23 mouse cellular contexts compared by ENCODE assay signal in the genomic region with DNA sequence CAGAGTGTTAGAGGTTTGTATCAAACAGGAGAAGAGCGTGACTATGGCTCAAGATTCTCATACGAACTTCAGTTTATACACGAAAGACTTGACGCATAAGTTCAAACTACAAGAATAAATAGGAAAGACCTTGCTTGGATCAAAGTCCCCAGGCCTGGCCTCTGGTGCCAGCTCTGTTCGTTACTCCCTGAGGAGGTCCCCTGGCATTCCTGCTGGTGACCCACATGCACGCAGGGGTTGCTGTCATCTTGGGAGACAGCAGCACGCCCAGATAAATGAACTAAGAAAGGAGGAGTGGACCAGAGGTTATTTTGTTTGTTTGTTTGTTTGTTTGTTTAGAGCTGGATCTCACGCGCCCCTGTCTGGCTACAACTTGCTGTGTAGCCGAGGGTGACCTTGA. TPM values are rescaled to one million over a fixed set of nuclear protein-coding genes. Genes with fewer than 3 reads are reported as not detected.
DNase-seq lines count a peak whose midpoint lies in the region; ATAC-seq lines count a peak whose summit lies in the region.
"Had no signal": no experiment of that assay in that cellular context is flagged by ENCODE, and none has a peak within 500 bp of the region (broad histone marks: within the 10 kb centered on the region; RNA-seq: fewer than 3 reads in every experiment).

No protein-coding gene starts in this region.

- H3K4me3 ChIP-seq in brown adipose tissue, adult 24 weeks (ENCODE audit: insufficient read depth, low read depth, low read length) = no peak overlapping the region
- H3K4me3 ChIP-seq: embryonic facial prominence, embryonic 10.5 days; embryonic facial prominence, embryonic 12.5 days; forebrain, embryonic 13.5 days; forebrain, embryonic 15.5 days had no signal

- H3K27ac ChIP-seq in brown adipose tissue, adult 24 weeks (replicated peaks; ENCODE audit: low read depth, low read length) = peak overlapping the region; percentile 2
- H3K27ac ChIP-seq: embryonic facial prominence, embryonic 10.5 days; embryonic facial prominence, embryonic 12.5 days; forebrain, embryonic 13.5 days; forebrain, embryonic 15.5 days had no signal

- peak; percentile 57 for DNase-seq in adrenal gland, postnatal 10 days
- DNase-seq in adrenal gland, adult 2 months = no peak
- DNase-seq in ES-CJ7 (ENCODE audit: low read depth, low spot score) = peak; percentile 4
- peak; percentile 36 for DNase-seq in R1 (ENCODE audit: low read depth, low spot score)
- DNase-seq in layer of hippocampus, adult 9-11 months = no peak
- DNase-seq: adrenal gland, postnatal 36 days; B cell, adult 2 months; cerebellum, adult 11 months; cerebellum, adult 18-20 months; cerebellum, adult 9-10 months; cerebellum, postnatal 10 days; cerebellum, postnatal 25 days; forebrain, postnatal 0 days had no signal

- peaks cover 5% of the 10 kb centered on the region; the same call in 1 of the 2 replicates for H3K4me1 ChIP-seq in brown adipose tissue, adult 24 weeks (ENCODE audit: control insufficient read depth, insufficient read depth, insufficient read length, low read length)
- H3K4me1 ChIP-seq: embryonic facial prominence, embryonic 10.5 days; embryonic facial prominence, embryonic 12.5 days; forebrain, embryonic 13.5 days; forebrain, embryonic 15.5 days had no signal

- ATAC-seq in megakaryocyte, adult 5-6 weeks (ENCODE audit: poor library complexity, severe bottlenecking) = no peak
- ATAC-seq: activated CD4-positive, CD25-positive, alpha-beta regulatory T cell, adult 4 months; CD4-positive, CD25-positive, alpha-beta regulatory T cell, adult 4 months; forebrain, embryonic 13.5 days; forebrain, embryonic 15.5 days; forebrain, postnatal 0 days; Patski had no signal

RNA-seq across cellular contexts. Expression of gene Pxdn, which starts 48.8 kb away (rescaled TPM):
- 100 to 1,000 TPM in 1 of 2 experiments, 10 to 100 TPM in 1; 92.0 to 121 TPM for total RNA-seq in adrenal gland, postnatal 10 days (2021)
- total RNA-seq in adrenal gland, adult 2 months (2021) = 10 to 100 TPM; 50.3 to 59.2 TPM
- polyA plus RNA-seq in adrenal gland, adult 2 months (2012; rRNA removed) = 75.0 and 85.7 TPM in 2 replicates
- 21.5 and 26.4 TPM in 2 replicates for polyA plus RNA-seq in brown adipose tissue, adult 24 weeks (2012; ENCODE audit: insufficient read depth, insufficient read length, missing spikeins)
- total RNA-seq in megakaryocyte, adult 5-6 weeks (2015) = not detected in 2 replicates
- total RNA-seq in megakaryocyte, adult 5-6 weeks (2017) = not detected in 2 replicates
- polyA plus RNA-seq: activated CD4-positive, CD25-positive, alpha-beta regulatory T cell, adult 4 months; CD4-positive, CD25-positive, alpha-beta regulatory T cell, adult 4 months; G1E had no signal

Comparison
In these comparisons a context has a peak if more than half of its experiments do, and no peak if none do; other contexts are left out.
1. DNase-seq: peak in adrenal gland, postnatal 10 days (single experiment), ES-CJ7 (single experiment) and R1 (single experiment); none in adrenal gland, adult 2 months (single experiment) and layer of hippocampus, adult 9-11 months (single experiment).
2. RNA of gene Pxdn, which starts 48.8 kb away (total RNA-seq): 92.0 to 121 TPM in adrenal gland, postnatal 10 days and 50.3 to 59.2 TPM in adrenal gland, adult 2 months; not detected in megakaryocyte, adult 5-6 weeks; every median in the first group is over 10 times any median in the second.